Mouse (Mus musculus) heart, embryonic 15.5 days (tissue): ENCODE data around the gene Hdac10. TPM values are rescaled to one million over a fixed set of nuclear protein-coding genes. Genes with fewer than 3 reads are reported as not detected.
A peak's percentile ranks its signal among the peaks of the same experiment; 100 is the strongest.

Experiments used
- ATAC-seq: fragments of 200-750 bp; cut with Nextera tagmentation; replicated peaks from 2 replicates; pipeline ENCODE4 v1.8.0; 2017; ENCODE audit warnings: low read depth, moderate TSS enrichment; ENCODE audit not compliant: insufficient number of reproducible peaks, insufficient read depth, low FRiP score
- H3K27ac ChIP-seq: fragments of 300-500 bp; sonication (generic); 2 replicates; pipeline ENCODE4 v1.5.1; 2015; ENCODE audit warnings: mild to moderate bottlenecking, inconsistent platforms
- H3K27me3 ChIP-seq: fragments of 300-500 bp; sonication (generic); 2 replicates; pipeline ENCODE4 v1.6.1; 2015; ENCODE audit warnings: inconsistent platforms
- H3K36me3 ChIP-seq: fragments of 300-500 bp; sonication (generic); 2 replicates; pipeline ENCODE4 v1.6.1; 2015; ENCODE audit warnings: mild to moderate bottlenecking, inconsistent platforms
- H3K4me1 ChIP-seq: fragments of 300-500 bp; sonication (generic); replicated peaks from 2 replicates; pipeline ENCODE4 v1.6.1; 2015; ENCODE audit warnings: inconsistent platforms
- H3K4me2 ChIP-seq: fragments of 300-500 bp; sonication (generic); 2 replicates; pipeline ENCODE4 v1.6.1; 2015; ENCODE audit warnings: inconsistent platforms, mild to moderate bottlenecking, moderate library complexity
- H3K4me3 ChIP-seq: fragments of 300-500 bp; sonication (generic); 2 replicates; pipeline ENCODE4 v1.5.1; 2015; ENCODE audit warnings: mild to moderate bottlenecking, inconsistent platforms
- H3K9ac ChIP-seq: fragments of 300-500 bp; sonication (generic); 2 replicates; pipeline ENCODE4 v1.6.1; 2015; ENCODE audit warnings: mild to moderate bottlenecking, inconsistent platforms
- H3K9me3 ChIP-seq: fragments of 300-500 bp; sonication (generic); replicated peaks from 2 replicates; pipeline ENCODE4 v1.6.1; 2016; ENCODE audit warnings: inconsistent platforms
- WGBS: fragments of 180-500 bp; shearing (Covaris S2); methylation state at CpG from one replicate; pipeline ENCODE4 v1.1.7; 2015; ENCODE audit warnings: mixed read lengths; 5-methylcytosine and 5-hydroxymethylcytosine counted together
- polyA plus RNA-seq: library from polyadenylated mRNA; unstranded; fragments of >200 nt; fragmentation: Nextera tagmentation; extraction: Ambion mirVana; gene quantifications from 2 replicates; pipeline ENCODE4 v1.2.1, GENCODE M21; 2015

The Hdac10 gene
- polyA plus RNA-seq, 1 experiment from 2014 or later = 14.8 TPM

DNA sequence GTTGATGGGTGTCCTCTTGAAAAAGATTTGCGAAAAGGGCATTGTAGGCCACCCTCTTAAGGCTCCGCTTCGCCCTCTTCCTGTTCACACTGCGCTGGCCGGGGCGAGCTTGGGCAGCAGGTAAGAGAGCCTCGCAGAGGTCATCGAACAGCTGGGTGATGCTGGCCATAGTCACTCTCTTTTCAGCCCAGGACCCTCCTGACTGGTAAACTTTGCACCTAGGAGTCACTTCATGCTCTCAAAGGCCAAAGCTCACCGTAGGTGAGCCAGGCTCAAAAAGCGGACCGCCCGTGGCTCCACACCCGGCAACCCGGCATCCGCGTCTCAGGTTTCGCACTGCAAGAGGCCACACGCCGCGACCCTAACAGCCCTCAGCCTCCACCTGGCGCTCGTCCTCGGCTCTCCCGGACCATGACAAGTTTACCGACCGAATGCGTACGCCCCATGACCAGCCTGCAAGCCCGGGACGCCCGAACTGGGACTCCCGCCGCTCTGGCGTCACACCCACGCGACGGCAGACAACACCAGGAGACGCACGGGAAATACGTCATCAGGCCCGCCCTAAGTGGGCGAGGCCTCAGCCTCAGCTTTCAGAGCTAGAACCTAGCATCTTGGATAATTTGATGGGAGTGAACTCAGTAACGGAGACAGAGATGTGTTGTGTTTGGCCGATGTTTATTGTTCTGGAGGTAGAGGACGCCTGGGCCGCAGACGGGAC is 5.7 kb downstream of the Hdac10 start, which contains the start of gene Tubgcp6:
Tubgcp6 (minus strand) TSS at position 464 of the 718 bp plus-strand sequence.
- Histone ChIP-seq H3K4me3 (peak within 1 kb of the TSS; percentile 98), H3K27ac (peak within 1 kb of the TSS; percentile 75), H3K4me1 (peaks cover 43% of the 10 kb centered on the region), H3K9ac (peak within 1 kb of the TSS; percentile 91), H3K4me2 (peak within 1 kb of the TSS; percentile 96), H3K36me3 (peaks cover 15% of the 10 kb centered on the region), H3K9me3 (no peaks in the 10 kb centered on the region), H3K27me3 (no peaks in the 10 kb centered on the region)
- WGBS = under 1% methylated on average over 47 of the region's 47 CpGs
- ATAC-seq = peak; percentile 83

DNA sequence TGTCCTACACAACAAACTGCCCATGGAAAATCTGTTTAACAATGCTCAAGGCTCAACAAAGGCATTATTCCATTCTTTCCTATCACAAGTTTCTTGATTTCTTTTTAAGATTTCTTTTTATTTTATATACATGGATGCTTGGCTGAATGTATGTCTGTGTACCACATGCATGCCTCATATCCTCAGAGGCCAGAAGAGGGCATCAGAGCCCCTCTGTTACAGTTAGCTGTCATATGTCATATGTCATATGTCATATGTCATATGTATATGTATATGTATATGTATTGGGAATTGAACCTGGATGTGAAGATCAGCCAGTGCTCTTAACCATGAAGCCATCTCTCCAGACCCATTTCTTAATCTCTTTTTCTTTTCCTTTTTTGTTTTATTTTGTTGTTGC is 10.5 kb downstream of the Hdac10 start:
- no peak overlapping the region for H3K9ac ChIP-seq
- peaks cover 33% of the 10 kb centered on the region for H3K36me3 ChIP-seq
- H3K4me1 ChIP-seq = peaks cover 28% of the 10 kb centered on the region
- H3K4me3 ChIP-seq = no peak overlapping the region
- H3K27me3 ChIP-seq = no peaks in the 10 kb centered on the region
- H3K27ac ChIP-seq = no peak overlapping the region
- ATAC-seq = no peak
- H3K4me2 ChIP-seq = no peak overlapping the region
- no peaks in the 10 kb centered on the region for H3K9me3 ChIP-seq

DNA sequence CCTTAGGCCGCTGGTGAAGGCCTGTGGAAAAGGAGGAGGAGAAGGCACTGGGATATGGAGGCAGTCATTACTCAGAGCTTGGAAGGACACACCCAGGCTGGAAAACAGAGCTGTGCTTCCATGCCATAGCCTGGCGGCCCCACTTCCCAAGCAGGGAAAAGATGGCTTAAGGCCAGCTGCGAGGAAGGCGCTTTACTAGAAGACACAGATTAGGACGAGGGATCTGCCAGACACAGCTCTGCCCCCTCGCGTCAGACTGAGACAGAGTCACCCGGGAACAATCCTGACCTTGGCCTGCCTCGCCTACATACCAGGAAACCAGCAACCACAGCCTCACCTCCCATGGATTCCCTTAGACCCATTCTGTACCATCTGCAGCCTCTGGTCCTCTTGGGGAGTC is 18.4 kb downstream of the Hdac10 start:
- Histone ChIP-seq H3K4me1 (peaks cover 4% of the 10 kb centered on the region; the same call in 1 of the 2 replicates), H3K27ac (no peak overlapping the region), H3K9ac (no peak overlapping the region), H3K9me3 (no peaks in the 10 kb centered on the region), H3K36me3 (peaks cover 83% of the 10 kb centered on the region), H3K4me3 (no peak overlapping the region), H3K4me2 (no peak overlapping the region), H3K27me3 (no peaks in the 10 kb centered on the region)
- WGBS = 58% methylated on average over 9 of the region's 9 CpGs
- ATAC-seq = 0 out of 2 replicates have a peak, but pooled peaks have one; percentile 50

DNA sequence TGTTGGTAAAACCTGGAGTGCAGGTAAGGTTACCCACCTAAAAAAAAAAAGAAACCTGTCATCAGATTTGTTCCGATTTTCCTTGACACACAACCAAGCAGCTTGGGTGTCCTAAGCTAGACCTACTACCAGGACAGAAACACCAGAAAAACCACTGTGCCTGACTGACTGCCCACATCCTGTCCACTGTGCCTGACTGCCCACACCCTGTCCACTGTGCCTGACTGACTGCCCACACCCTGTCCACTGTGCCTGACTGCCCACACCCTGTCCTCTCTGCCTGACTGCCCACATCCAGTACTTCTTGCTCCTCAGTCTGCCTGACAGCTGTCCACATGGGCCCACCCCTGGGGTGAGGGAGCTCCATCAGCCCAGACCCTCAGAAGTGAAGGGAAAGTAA is 21.5 kb downstream of the Hdac10 start:
- Histone ChIP-seq H3K4me3 (no peak overlapping the region), H3K36me3 (peaks cover 86% of the 10 kb centered on the region), H3K9me3 (no peaks in the 10 kb centered on the region), H3K27me3 (no peaks in the 10 kb centered on the region), H3K4me1 (peaks cover 4% of the 10 kb centered on the region; the same call in 1 of the 2 replicates), H3K4me2 (no peak overlapping the region), H3K27ac (no peak overlapping the region), H3K9ac (no peak overlapping the region)
- ATAC-seq = no peak
- 89% methylated on average over 1 of the region's 1 CpGs for WGBS

- Histone ChIP-seq H3K4me3 (no peak overlapping the region), H3K27me3 (no peaks in the 10 kb centered on the region), H3K4me2 (no peak overlapping the region), H3K9ac (no peak overlapping the region), H3K4me1 (peaks cover 4% of the 10 kb centered on the region; the same call in 1 of the 2 replicates), H3K27ac (no peak overlapping the region), H3K9me3 (no peaks in the 10 kb centered on the region), H3K36me3 (peaks cover 88% of the 10 kb centered on the region)
- no peak for ATAC-seq
- WGBS = 89% methylated on average over 13 of the region's 13 CpGs
Measured at GRCm38 (mm10) chr15:89106073-89106472, 22.4 kb downstream of the Hdac10 start.

DNA sequence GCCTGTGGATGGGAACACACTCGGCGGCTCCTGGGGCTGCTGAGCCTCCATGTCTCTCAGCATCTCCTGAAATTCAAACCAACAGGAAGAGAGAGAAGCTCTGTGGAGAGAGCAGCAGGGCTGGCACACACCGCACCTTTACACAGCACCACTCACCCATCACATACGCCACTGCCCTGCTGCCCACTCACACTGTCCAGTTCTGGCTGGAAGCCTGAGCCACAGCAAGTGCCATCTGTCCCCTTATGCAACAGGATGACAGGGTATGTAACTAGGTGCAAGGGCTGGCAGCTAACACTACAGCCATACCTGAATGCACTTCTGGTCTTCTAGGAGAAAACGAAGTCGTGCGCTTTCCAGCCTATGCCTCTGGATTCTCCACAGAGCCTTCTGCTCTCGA is 24.1 kb downstream of the Hdac10 start:
- Histone ChIP-seq H3K9me3 (no peaks in the 10 kb centered on the region), H3K4me2 (no peak overlapping the region), H3K27ac (no peak overlapping the region), H3K4me1 (no peaks in the 10 kb centered on the region), H3K27me3 (no peaks in the 10 kb centered on the region), H3K4me3 (no peak overlapping the region), H3K9ac (no peak overlapping the region), H3K36me3 (peaks cover 91% of the 10 kb centered on the region)
- 95% methylated on average over 8 of the region's 8 CpGs for WGBS
- no peak for ATAC-seq

DNA sequence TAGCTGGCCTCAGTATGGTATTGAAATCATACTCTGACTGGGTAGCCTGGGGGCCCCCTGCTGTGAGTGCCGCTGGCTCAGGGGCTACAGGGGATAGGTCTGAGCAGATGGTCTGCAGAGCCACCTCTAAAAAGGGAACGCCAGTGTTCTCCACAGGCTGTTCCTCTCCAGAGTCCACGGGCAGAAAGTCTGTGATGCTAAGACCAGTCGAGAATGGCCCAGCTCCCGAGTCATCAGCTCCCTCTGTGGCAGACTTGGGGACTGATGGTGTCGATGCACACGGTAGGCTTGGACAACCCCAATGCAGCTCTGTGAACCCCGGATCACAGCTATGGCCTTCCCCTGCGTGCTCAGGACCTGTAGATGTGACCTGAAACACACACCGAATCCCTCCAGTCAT is 24.6 kb downstream of the Hdac10 start:
- Histone ChIP-seq H3K4me1 (no peaks in the 10 kb centered on the region), H3K4me3 (no peak overlapping the region), H3K9me3 (no peaks in the 10 kb centered on the region), H3K36me3 (peaks cover 91% of the 10 kb centered on the region), H3K27ac (no peak overlapping the region), H3K4me2 (no peak overlapping the region), H3K9ac (no peak overlapping the region), H3K27me3 (no peaks in the 10 kb centered on the region)
- WGBS = 88% methylated on average over 10 of the region's 10 CpGs
- no peak for ATAC-seq

DNA sequence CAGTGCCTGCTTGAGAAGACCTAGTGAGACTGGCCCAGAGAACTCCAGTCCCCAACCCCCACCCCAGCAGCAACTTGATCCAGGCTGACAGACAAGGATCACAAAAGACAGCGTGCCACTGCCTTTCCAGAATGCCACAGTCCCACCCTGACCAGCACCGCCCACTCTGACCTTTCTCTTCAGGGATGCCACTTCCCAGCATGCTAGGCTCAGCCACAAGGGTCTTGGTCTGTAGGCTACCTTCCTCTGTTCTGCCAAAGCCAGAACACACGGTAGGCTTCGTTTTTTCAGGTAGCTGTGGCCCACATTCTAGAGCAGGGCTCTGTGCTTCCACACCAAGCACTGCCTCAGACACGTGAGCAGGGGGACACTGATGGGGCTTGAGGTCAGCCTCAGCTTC is 25.9 kb downstream of the Hdac10 start:
- no peak for ATAC-seq
- Histone ChIP-seq H3K4me3 (no peak overlapping the region), H3K27ac (no peak overlapping the region), H3K9me3 (no peaks in the 10 kb centered on the region), H3K9ac (no peak overlapping the region), H3K36me3 (peaks cover 91% of the 10 kb centered on the region), H3K4me2 (no peak overlapping the region), H3K4me1 (no peaks in the 10 kb centered on the region), H3K27me3 (no peaks in the 10 kb centered on the region)
- 79% methylated on average over 5 of the region's 5 CpGs for WGBS

GRCm38 (mm10) chr15:89100823-89101222 is 27.7 kb downstream of the Hdac10 start:
- Histone ChIP-seq H3K9ac (no peak overlapping the region), H3K9me3 (no peaks in the 10 kb centered on the region), H3K4me3 (no peak overlapping the region), H3K4me1 (no peaks in the 10 kb centered on the region), H3K27me3 (no peaks in the 10 kb centered on the region), H3K4me2 (no peak overlapping the region), H3K36me3 (peaks cover 91% of the 10 kb centered on the region), H3K27ac (no peak overlapping the region)
- WGBS = 90% methylated on average over 12 of the region's 12 CpGs
- no peak for ATAC-seq

DNA sequence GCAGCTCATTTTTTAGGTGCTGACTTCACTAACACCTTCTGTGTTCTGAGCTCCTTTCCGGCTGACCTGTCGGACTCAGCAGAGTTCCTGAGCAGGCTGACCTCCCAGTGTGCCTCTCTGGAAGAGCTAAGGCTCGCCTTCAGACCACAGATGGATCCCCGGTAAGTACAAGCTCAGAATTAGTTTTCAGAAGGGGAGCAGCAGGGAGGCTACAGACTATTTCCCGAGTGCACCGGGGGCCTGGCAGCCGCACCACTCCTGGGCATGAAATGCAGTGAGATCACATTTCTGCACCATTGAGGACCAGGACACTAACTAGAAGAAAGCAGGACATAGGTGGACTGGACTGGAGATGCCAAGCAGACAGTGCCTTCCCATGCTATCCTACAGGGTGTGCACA is 29.9 kb downstream of the Hdac10 start:
- no peaks in the 10 kb centered on the region for H3K4me1 ChIP-seq
- H3K27ac ChIP-seq = no peak overlapping the region
- H3K36me3 ChIP-seq = peaks cover 91% of the 10 kb centered on the region
- H3K4me3 ChIP-seq = no peak overlapping the region
- no peak overlapping the region for H3K9ac ChIP-seq
- H3K27me3 ChIP-seq = no peaks in the 10 kb centered on the region
- ATAC-seq = no peak
- H3K9me3 ChIP-seq = no peaks in the 10 kb centered on the region
- WGBS = 84% methylated on average over 7 of the region's 7 CpGs
- no peak overlapping the region for H3K4me2 ChIP-seq

DNA sequence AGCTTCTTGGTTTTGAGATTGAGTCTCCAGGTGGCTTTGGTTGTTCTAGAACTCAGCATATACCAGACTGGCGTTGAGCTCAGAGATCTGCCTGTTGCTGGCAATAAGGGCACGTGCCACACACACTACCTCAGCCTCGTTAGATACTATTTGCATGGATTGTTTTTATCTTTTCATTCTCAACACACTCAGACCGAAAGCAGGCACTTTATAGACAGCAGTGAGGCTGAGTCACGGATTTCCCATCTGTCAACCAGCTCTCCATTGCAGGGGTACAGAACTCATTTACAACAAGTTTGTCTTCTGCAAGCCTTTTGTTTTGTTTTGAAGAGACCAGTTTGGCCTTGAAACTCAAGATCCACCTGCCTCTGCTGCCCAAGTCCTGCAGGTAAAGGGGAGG is 31.1 kb downstream of the Hdac10 start:
- Histone ChIP-seq H3K9ac (no peak overlapping the region), H3K9me3 (no peaks in the 10 kb centered on the region), H3K4me2 (no peak overlapping the region), H3K36me3 (peaks cover 99% of the 10 kb centered on the region), H3K4me1 (no peaks in the 10 kb centered on the region), H3K4me3 (no peak overlapping the region), H3K27ac (no peak overlapping the region), H3K27me3 (no peaks in the 10 kb centered on the region)
- no peak for ATAC-seq
- 86% methylated on average over 5 of the region's 5 CpGs for WGBS

- Histone ChIP-seq H3K27ac (no peak overlapping the region), H3K27me3 (no peaks in the 10 kb centered on the region), H3K4me3 (no peak overlapping the region), H3K9ac (no peak overlapping the region), H3K4me1 (peaks cover 19% of the 10 kb centered on the region), H3K36me3 (peaks cover 53% of the 10 kb centered on the region), H3K9me3 (no peaks in the 10 kb centered on the region), H3K4me2 (no peak overlapping the region)
- no peak for ATAC-seq
- WGBS = 77% methylated on average over 5 of the region's 5 CpGs
Measured at GRCm38 (mm10) chr15:89092181-89092580, 36.3 kb downstream of the Hdac10 start.
